Mouse (Mus musculus): Measurements from ENCODE around the gene Dlk1.

- TF ChIP-seq CTCF (IDR thresholded peaks at IDR 0.05; ENCODE audit: borderline replicate concordance, insufficient read depth, low read length) (no peak), POLR2A (IDR thresholded peaks at IDR 0.05; ENCODE audit: low read depth, low read length) (no peak)
Observed at GRCm38 (mm10) chr12:109436367-109436807, 16.2 kb upstream of the Dlk1 start.
